Mouse (Mus musculus): ENCODE results near the gene Ppp1r9a.

DNA sequence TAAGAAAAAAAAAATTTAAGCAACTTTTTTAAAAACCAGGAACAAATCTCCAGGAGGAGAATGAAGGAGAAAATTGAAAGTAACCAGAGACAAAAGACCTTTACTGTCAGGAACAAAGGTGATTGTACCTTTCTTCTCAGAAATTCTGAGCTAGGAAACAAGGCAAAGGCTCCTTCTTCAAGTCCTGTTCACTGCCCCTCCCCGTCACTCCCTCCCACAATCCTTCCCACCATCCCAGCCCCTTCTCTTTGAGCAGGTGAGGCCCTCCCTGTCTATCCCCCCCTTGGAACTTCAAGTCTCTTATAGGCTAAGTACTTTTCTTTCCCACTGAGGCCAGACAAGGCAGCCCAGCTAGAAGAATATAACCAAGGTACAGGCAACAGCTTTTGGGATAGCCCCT is 117.8 kb downstream of the Ppp1r9a start:
- TF ChIP-seq CTCF (IDR thresholded peaks at IDR 0.05; ENCODE audit: control insufficient read depth, insufficient read depth, low read length): no peak
- TF ChIP-seq POLR2A (IDR thresholded peaks at IDR 0.05; ENCODE audit: borderline replicate concordance, control insufficient read depth, low read depth, low read length): no peak
